Mouse (Mus musculus): ENCODE results near the gene Enthd1.

GRCm38 (mm10) chr15:80611478-80611877 is 46.5 kb upstream of the Enthd1 start:
- TF ChIP-seq GATA1 (IDR thresholded peaks at IDR 0.05; ENCODE audit: borderline replicate concordance, low read length) (no peak), FLI1 (IDR thresholded peaks at IDR 0.05; ENCODE audit: low read length) (no peak)
